In genomic region chr12:81331046-81331638, GRCm38 (mm10) we compare ENCODE assay signal across 12 mouse cellular contexts. TPM values are rescaled to one million over a fixed set of nuclear protein-coding genes. Genes with fewer than 3 reads are reported as not detected.
DNase-seq lines count a peak whose midpoint lies in the region; ATAC-seq and TF ChIP-seq lines count a peak whose summit lies in the region.
"Had no signal": no experiment of that assay in that cellular context is flagged by ENCODE, and none has a peak within 500 bp of the region (broad histone marks: within the 10 kb centered on the region; RNA-seq: fewer than 3 reads in every experiment).

No protein-coding gene starts in this region.

- no peak overlapping the region for H3K27ac ChIP-seq in heart, embryonic 13.5 days (replicated peaks)
- no peak overlapping the region; the same call in 1 of the 2 replicates for H3K27ac ChIP-seq in forebrain, embryonic 16.5 days (ENCODE audit: low read length)
- H3K27ac ChIP-seq in limb, embryonic 15.5 days, result no peak overlapping the region
- H3K27ac ChIP-seq in olfactory bulb, adult 2 months (ENCODE audit: insufficient read depth, low read depth, low read length), result 0 out of 2 replicates have a peak overlapping the region, but pooled peaks have one; percentile 63

- peak overlapping the region; percentile 99; the same call in 1 of the 2 replicates for H3K4me2 ChIP-seq in heart, embryonic 13.5 days
- H3K4me2 ChIP-seq in forebrain, embryonic 16.5 days (ENCODE audit: low read length), result peak overlapping the region; percentile 98
- peak overlapping the region; percentile 99 for H3K4me2 ChIP-seq in limb, embryonic 15.5 days

- no peak for ATAC-seq in heart, embryonic 13.5 days (ENCODE audit: extremely low read depth, insufficient number of reproducible peaks, low FRiP score, low TSS enrichment)
- ATAC-seq in forebrain, embryonic 16.5 days, result no peak
- no peak for ATAC-seq in limb, embryonic 15.5 days (ENCODE audit: insufficient number of reproducible peaks, low FRiP score, low TSS enrichment, low read depth)
- ATAC-seq: liver, postnatal 0 days had no signal

- H3K9ac ChIP-seq in heart, embryonic 13.5 days, result no peak overlapping the region
- H3K9ac ChIP-seq in forebrain, embryonic 16.5 days (replicated peaks; ENCODE audit: low read depth, low read length), result 0 out of 2 replicates have a peak overlapping the region, but pooled peaks have one; percentile 6
- no peak overlapping the region for H3K9ac ChIP-seq in limb, embryonic 15.5 days
- H3K9ac ChIP-seq: liver, postnatal 0 days had no signal

- DNase-seq in heart, postnatal 36 days, result no peak
- DNase-seq in kidney, postnatal 14 days, result no peak
- DNase-seq in yolk sac, embryonic 10.5 days (ENCODE audit: low spot score), result no peak
- no peak for DNase-seq in frontal cortex, adult 2 months (ENCODE audit: extremely low spot score in 1 of 2, low spot score in 1 of 2)
- DNase-seq: thymus, adult 2 months had no signal

- no peaks in the 10 kb centered on the region for H3K9me3 ChIP-seq in heart, embryonic 13.5 days
- H3K9me3 ChIP-seq in forebrain, embryonic 16.5 days (ENCODE audit: control insufficient read depth, low read length), result no peaks in the 10 kb centered on the region
- no peaks in the 10 kb centered on the region for H3K9me3 ChIP-seq in limb, embryonic 15.5 days

- no peak for TF ChIP-seq CTCF in olfactory bulb, adult 2 months (IDR thresholded peaks at IDR 0.05; ENCODE audit: insufficient read depth, low read depth, low read length)

- WGBS in heart, embryonic 13.5 days, result 44% methylated on average over 5 of the region's 5 CpGs
- WGBS in forebrain, embryonic 16.5 days, result 39% methylated on average over 5 of the region's 5 CpGs
- 32% methylated on average over 5 of the region's 5 CpGs for WGBS in limb, embryonic 15.5 days
- WGBS in olfactory bulb, adult 2 months, result 43% methylated on average over 5 of the region's 5 CpGs

- no peak for TF ChIP-seq POLR2A in olfactory bulb, adult 2 months (IDR thresholded peaks at IDR 0.05; ENCODE audit: insufficient read depth, low read depth, low read length)

- intact Hi-C loops in heart, postnatal 36 days (cut with DNase I), result no loop called here

- no peak overlapping the region for H3K4me3 ChIP-seq in heart, embryonic 13.5 days
- peak overlapping the region; percentile 78 for H3K4me3 ChIP-seq in forebrain, embryonic 16.5 days (replicated peaks; ENCODE audit: low read length)
- no peak overlapping the region for H3K4me3 ChIP-seq in limb, embryonic 15.5 days
- peak overlapping the region; percentile 18 for H3K4me3 ChIP-seq in olfactory bulb, adult 2 months (ENCODE audit: insufficient read depth, low read depth, low read length)

- peaks cover 7% of the 10 kb centered on the region for H3K4me1 ChIP-seq in heart, embryonic 13.5 days
- peaks cover 11% of the 10 kb centered on the region for H3K4me1 ChIP-seq in forebrain, embryonic 16.5 days (replicated peaks; ENCODE audit: control insufficient read depth, insufficient read depth, low read length)
- H3K4me1 ChIP-seq in limb, embryonic 15.5 days, result peaks cover 18% of the 10 kb centered on the region
- peaks cover 9% of the 10 kb centered on the region for H3K4me1 ChIP-seq in olfactory bulb, adult 2 months (ENCODE audit: control insufficient read depth, insufficient read depth, low read length)

- H3K36me3 ChIP-seq in heart, embryonic 13.5 days, result no peaks in the 10 kb centered on the region
- no peaks in the 10 kb centered on the region for H3K36me3 ChIP-seq in forebrain, embryonic 16.5 days (ENCODE audit: control insufficient read depth, insufficient read depth)
- H3K36me3 ChIP-seq in limb, embryonic 15.5 days, result no peaks in the 10 kb centered on the region

- H3K27me3 ChIP-seq in heart, embryonic 13.5 days (replicated peaks), result peaks cover 77% of the 10 kb centered on the region
- H3K27me3 ChIP-seq in forebrain, embryonic 16.5 days (replicated peaks; ENCODE audit: control insufficient read depth, insufficient read depth, low read length), result peaks cover 5% of the 10 kb centered on the region; the same call in 1 of the 2 replicates
- H3K27me3 ChIP-seq in limb, embryonic 15.5 days, result peaks cover 35% of the 10 kb centered on the region

RNA-seq across cellular contexts. Expression of gene Slc8a3, which starts 1.8 kb away (rescaled TPM):
- 0.20 and 0.44 TPM in 2 replicates for polyA plus RNA-seq in heart, embryonic 13.5 days (2015; fragmentation: Nextera tagmentation; extraction: Ambion mirVana)
- under 1 TPM in 1 of 2 experiments, not detected in 1; 0.22 TPM for total RNA-seq in heart, postnatal 36 days (2021)
- 4.7 and 7.0 TPM in 2 replicates for polyA plus RNA-seq in forebrain, embryonic 16.5 days (2015; fragmentation: Nextera tagmentation; extraction: Ambion mirVana)
- 2.9 and 3.5 TPM in 2 replicates for polyA plus RNA-seq in limb, embryonic 15.5 days (2015; fragmentation: Nextera tagmentation; extraction: Ambion mirVana)
- polyA plus RNA-seq in olfactory bulb, adult 2 months (2012; ENCODE audit: insufficient read depth, insufficient read length, low replicate concordance, missing spikeins), result not detected in 2 replicates
- 17.1 and 18.5 TPM in 2 replicates for polyA plus RNA-seq in frontal cortex, adult 2 months (2012; rRNA removed)
- total RNA-seq: hematopoietic stem cell, adult 5-6 weeks; monocyte, adult 5-6 weeks had no signal

RNA-seq across cellular contexts. Expression of gene Gm4787, which starts 48.1 kb away (rescaled TPM):
- polyA plus RNA-seq in heart, embryonic 13.5 days (2015; fragmentation: Nextera tagmentation; extraction: Ambion mirVana), result 0.09 and 0.11 TPM in 2 replicates
- under 1 TPM; 0.49 to 0.80 TPM for total RNA-seq in heart, postnatal 36 days (2021)
- polyA plus RNA-seq in forebrain, embryonic 16.5 days (2015; fragmentation: Nextera tagmentation; extraction: Ambion mirVana), result 0.20 and 0.25 TPM in 2 replicates
- polyA plus RNA-seq in limb, embryonic 15.5 days (2015; fragmentation: Nextera tagmentation; extraction: Ambion mirVana), result 0.11 and 0.20 TPM in 2 replicates
- polyA plus RNA-seq in olfactory bulb, adult 2 months (2012; ENCODE audit: insufficient read depth, insufficient read length, low replicate concordance, missing spikeins), result not detected in 2 replicates
- polyA plus RNA-seq in frontal cortex, adult 2 months (2012; rRNA removed), result 1.6 and 1.8 TPM in 2 replicates
- total RNA-seq: monocyte, adult 5-6 weeks had no signal

Comparison
In these comparisons a context has a peak if more than half of its experiments do, and no peak if none do; other contexts are left out.
1. H3K4me3 ChIP-seq: peak in forebrain, embryonic 16.5 days (single experiment) and olfactory bulb, adult 2 months (single experiment); none in heart, embryonic 13.5 days (single experiment) and limb, embryonic 15.5 days (single experiment).
2. Peak in every context shown above with its lines, with median percentiles within 50 percentile points of each other: H3K4me2 ChIP-seq.